Mouse (Mus musculus): Measurements from ENCODE around the gene Gm10306.

Gene Gm10306

DNA sequence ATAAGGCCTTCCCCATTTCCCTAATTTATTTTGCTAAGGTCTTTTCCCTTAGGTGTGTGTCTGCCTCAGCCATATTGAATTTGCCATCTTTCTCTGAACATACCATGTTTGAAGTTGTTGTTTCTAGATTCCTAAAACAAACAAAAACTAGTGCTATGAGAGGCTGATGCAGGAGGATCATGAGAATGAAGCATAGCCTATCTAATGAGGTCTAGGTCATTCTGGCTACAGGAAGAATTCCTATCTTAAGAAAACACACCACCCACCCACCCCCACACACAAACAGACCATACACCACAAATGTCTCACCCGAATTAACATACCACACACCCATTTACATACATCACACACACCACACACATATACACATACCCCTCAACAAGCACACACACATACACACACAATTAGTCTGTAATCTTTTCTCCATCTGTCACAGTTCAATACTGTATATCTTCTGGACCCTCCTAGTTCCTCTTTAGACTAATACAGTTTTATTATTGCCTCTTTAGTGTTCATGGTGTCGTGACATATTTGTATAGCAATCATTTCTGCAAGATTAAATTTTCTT lies 48.2 kb downstream of the Gm10306 start:
- DNase-seq (ENCODE audit: extremely low read depth, insufficient read length, low spot score) = no peak

DNA sequence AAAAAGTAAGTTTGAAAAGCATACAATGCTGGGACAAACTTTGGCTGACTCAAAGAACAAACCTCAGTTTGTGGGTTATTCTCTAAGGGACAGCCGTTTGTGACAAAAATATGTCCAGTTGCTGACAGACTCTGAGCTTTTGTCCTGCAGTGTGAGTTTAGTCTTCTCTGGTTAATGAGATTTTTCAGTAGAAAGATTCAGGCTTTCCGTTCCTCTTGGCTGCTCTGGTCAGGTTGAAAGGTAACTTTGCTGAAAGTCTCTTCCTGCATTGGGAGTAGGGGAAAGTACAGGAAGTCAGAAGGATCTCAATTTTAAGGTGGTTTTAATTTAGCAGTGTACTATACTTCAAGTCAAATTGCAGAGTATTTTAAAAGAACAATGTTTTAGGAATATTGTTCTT lies 49.2 kb downstream of the Gm10306 start:
- DNase-seq (ENCODE audit: extremely low read depth, insufficient read length, low spot score) = no peak
